Mouse (Mus musculus): Measurements from ENCODE around the gene Alpl. TPM values are rescaled to one million over a fixed set of nuclear protein-coding genes. Genes with fewer than 3 reads are reported as not detected.

Gene Alpl
- polyA plus RNA-seq, 1 experiment from 2014 or later, result 2.0 TPM

DNA sequence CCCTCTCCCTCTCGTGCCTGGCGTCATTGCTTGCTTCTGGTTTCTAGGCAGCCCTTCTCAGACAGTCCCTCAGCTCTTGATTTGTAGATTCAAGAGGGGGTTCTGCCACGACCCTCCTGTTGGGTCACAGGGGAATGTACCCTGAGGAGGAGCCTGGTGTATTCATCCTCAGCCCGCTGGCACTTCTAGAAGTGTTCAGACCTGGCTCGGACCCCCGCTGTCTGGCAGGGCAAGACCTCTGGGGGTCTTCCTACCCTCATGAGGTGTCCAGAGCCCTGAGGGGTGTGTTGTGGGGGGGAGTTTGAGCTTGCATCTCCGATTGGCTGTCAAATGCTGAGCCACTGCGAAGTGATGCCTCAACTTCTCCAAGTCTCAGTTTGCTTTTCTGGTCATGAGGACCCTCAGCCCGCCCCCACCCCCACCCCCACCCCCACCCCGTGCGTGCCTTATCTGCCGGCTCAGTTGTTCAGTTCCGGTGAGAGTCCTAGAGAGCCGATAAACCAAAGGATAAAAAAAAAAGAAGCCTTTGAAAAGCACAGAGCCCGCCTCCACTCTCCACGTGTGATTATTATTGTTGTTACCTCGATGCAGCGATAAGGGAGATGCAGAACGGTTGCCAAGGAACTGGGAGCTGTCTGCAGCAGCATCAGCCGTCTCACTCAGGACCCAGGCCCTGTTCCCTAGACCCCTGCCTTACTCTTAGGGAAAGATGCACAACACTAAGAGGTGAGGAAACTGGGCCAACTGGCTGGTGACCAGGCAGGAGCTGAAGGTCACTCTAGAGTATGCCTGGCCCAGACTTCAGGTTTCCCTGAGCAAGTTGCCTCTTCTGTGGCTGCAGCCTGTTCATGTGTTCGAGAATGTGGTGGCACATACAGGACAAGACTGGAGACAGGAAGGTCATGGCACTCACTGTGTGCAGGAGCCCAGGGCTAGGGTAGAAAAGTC lies 96.6 kb downstream of the Alpl start:
- no peak for DNase-seq (ENCODE audit: low read depth, low spot score)
- ChIA-PET CTCF (no interaction called here), POLR2A (no interaction called here)

DNA sequence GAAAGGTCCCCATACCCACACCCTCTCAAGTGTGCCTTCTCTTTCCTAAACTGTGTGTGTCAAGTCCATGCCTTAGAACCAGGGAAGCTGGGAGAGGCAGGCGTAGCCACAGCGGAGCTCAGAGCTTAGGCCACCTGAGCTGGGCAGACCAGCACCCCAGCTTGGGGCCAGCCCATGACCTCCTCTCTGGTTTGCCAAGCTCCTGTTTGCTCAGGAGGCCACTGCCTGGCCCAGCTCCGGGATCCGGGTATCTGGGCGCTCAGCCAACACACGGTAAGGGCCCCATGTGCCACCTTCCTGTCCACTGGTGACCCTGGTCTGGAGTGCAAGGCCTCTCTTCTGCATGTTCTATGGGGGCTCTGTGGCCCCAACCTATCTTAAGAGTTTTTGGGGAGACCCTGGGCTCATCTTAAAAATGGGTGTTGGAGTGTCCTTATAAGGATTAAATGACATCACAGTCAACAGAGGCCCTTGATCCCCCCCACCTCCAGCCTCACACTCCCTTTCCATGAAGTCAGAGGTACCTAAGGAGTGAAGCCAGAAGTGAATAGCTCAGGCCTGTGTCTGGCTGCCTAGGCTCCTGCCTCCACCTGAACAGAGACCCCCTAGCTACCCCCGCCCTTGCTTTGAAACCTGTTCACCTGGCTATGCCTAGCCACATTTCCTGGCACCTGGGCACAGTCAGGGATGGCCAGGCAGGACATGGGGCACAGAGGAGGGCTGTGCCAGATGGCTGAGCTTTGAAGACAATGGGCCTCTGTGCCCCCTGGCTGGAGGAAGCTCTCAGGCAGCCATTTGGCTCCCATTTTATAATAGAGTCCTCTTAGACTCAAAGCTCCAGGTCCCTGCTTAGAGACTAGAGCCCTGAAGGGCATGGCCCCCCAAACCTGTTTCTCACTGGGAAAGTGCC lies 97.9 kb downstream of the Alpl start:
- POLR2A ChIA-PET, result interaction anchor here (0.7 to 1.7 kb wide), 2 partner anchors 9 to 256 kb away, joined by 3 to 8 read pairs; no protein-coding TSS in a partner anchor
- in situ Hi-C loops (cut with MboI; ENCODE audit: low pct_unique_long_range_greater_than_20kb), result no loop called here
- no peaks in the 10 kb centered on the region for H3K27me3 ChIP-seq
- DNase-seq (ENCODE audit: low read depth, low spot score), result no peak
- ATAC-seq, result no peak
- TF ChIP-seq CTCF (IDR thresholded peaks at IDR 0.05), result no peak
- CTCF ChIA-PET, result interaction anchor here (1.3 kb wide), 1 partner anchor 23 kb away, joined by 3 read pairs; no protein-coding TSS in a partner anchor

More for the DNA sequence above, 96.6 kb downstream of the Alpl start:
- in situ Hi-C loops (cut with MboI; ENCODE audit: low pct_unique_long_range_greater_than_20kb), result no loop called here
- H3K27me3 ChIP-seq, result no peaks in the 10 kb centered on the region
- no peak for TF ChIP-seq CTCF (IDR thresholded peaks at IDR 0.05)
- no peak for ATAC-seq

DNA sequence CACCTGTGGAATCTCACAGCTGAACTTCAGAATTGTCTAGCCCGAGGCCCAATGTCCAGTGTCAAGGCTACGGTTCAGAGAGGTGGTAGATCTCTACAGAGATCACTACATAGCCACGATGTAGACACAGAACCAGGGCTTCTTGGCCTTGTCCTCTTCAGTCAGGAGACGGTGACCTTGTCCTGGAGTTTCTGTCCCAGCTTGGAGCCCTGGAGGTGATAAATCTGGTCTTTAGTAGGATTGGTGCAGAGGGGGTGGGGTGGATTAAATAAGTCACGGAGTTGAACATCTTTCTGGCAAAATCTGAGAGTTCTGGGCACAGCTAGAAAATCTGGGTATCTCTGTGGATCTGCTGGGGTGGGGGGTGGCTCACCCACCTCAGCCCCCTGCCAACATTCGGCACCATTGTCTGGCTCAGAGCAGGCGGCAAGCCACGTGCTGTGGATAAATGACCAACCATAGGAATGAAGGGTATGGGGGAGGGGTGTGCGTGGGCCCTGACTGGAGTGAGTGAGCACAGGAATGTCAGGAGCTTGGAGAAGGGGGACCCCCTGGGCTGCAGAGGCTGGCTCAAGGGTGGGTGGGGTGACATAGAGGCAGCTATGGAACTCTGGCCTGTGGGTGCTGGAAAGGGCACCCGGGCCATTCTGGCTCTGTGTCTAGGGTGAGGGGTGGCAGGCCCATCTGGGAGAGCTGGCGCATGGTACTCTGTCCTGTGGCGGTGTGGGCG lies 98.9 kb downstream of the Alpl start:
- POLR2A ChIA-PET, result interaction anchor here (1.1 to 1.7 kb wide), 2 partner anchors 10 to 15 kb away, joined by 3 to 8 read pairs; no protein-coding TSS in a partner anchor
- DNase-seq (ENCODE audit: low read depth, low spot score), result peak; percentile 56
- no peak for TF ChIP-seq CTCF (IDR thresholded peaks at IDR 0.05)
- in situ Hi-C loops (cut with MboI; ENCODE audit: low pct_unique_long_range_greater_than_20kb), result no loop called here
- CTCF ChIA-PET, result interaction anchor here (1.1 to 1.3 kb wide), 2 partner anchors 17 to 22 kb away, joined by 3 read pairs; no protein-coding TSS in a partner anchor
- H3K27me3 ChIP-seq, result no peaks in the 10 kb centered on the region
- ATAC-seq, result peak; percentile 73

DNA sequence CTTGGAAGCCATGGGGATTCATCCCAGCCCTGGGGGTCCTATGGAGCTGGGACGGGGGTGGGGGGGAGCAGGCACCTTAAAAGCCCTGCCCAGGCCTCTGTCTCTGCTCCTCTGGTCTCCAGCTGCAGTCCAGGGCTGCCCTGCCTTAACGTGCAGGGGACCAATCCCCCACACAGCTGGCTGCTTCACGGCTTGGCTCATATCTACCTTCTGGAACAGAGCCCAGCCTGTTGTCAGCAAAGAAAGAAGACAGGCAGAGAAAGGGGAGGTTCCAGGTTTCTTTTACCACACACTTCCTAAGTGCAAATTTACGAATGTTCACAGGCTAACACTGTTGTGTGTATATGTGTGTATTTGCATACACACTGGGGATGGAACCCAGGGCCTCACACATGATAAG lies 100.3 kb downstream of the Alpl start:
- DNase-seq (ENCODE audit: low read depth, low spot score), result no peak
- no peak for TF ChIP-seq CTCF (IDR thresholded peaks at IDR 0.05)
- ATAC-seq, result no peak
- H3K27me3 ChIP-seq, result no peaks in the 10 kb centered on the region
- POLR2A ChIA-PET, result interaction anchor here (0.6 kb wide), 1 partner anchor 119 kb away, joined by 3 read pairs; no protein-coding TSS in a partner anchor
- in situ Hi-C loops (cut with MboI; ENCODE audit: low pct_unique_long_range_greater_than_20kb), result no loop called here
- CTCF ChIA-PET, result no interaction called here

GRCm38 (mm10) chr4:137695300-137695699 lies 100.9 kb downstream of the Alpl start:
- ChIA-PET POLR2A (interaction anchor here (0.7 kb wide), 1 partner anchor 78 kb away, joined by 3 read pairs; no protein-coding TSS in a partner anchor), CTCF (no interaction called here)
- DNase-seq (ENCODE audit: low read depth, low spot score) (no peak), ATAC-seq (no peak)
- TF ChIP-seq CTCF (IDR thresholded peaks at IDR 0.05), result no peak
- no peaks in the 10 kb centered on the region for H3K27me3 ChIP-seq
- in situ Hi-C loops (cut with MboI; ENCODE audit: low pct_unique_long_range_greater_than_20kb), result no loop called here

GRCm38 (mm10) chr4:137692107-137692902 lies 103.9 kb downstream of the Alpl start:
- ChIA-PET CTCF (no interaction called here), POLR2A (interaction anchor here (1.6 kb wide), 1 partner anchor 15 kb away, joined by 7 read pairs; no protein-coding TSS in a partner anchor)
- in situ Hi-C loops (cut with MboI; ENCODE audit: low pct_unique_long_range_greater_than_20kb), result no loop called here
- no peaks in the 10 kb centered on the region for H3K27me3 ChIP-seq
- no peak for ATAC-seq
- DNase-seq (ENCODE audit: low read depth, low spot score), result no peak
- TF ChIP-seq CTCF (IDR thresholded peaks at IDR 0.05), result no peak

Other genes with a start within 250 kb of the Alpl start
- gene Ldlrad2, start 221.8 kb downstream of the Alpl start, polyA plus RNA-seq (2021), result not detected
- 57.0 TPM for gene Usp48, start 202.6 kb downstream of the Alpl start, polyA plus RNA-seq (2021)
- 48.4 TPM for gene Rap1gap, start 131.7 kb downstream of the Alpl start, polyA plus RNA-seq (2021)
- gene Ece1, start 65.9 kb upstream of the Alpl start, polyA plus RNA-seq (2021), result 147 TPM
- 73.5 TPM for gene Eif4g3, start 196.6 kb upstream of the Alpl start, polyA plus RNA-seq (2021)